Comparison of ENCODE assay signal across 10 mouse cellular contexts in genomic region chr7:62406573-62407050, GRCm38 (mm10). TPM values are rescaled to one million over a fixed set of nuclear protein-coding genes. Genes with fewer than 3 reads are reported as not detected.
DNase-seq lines count a peak whose midpoint lies in the region; ATAC-seq lines count a peak whose summit lies in the region.
"Had no signal": no experiment of that assay in that cellular context is flagged by ENCODE, and none has a peak within 500 bp of the region (broad histone marks: within the 10 kb centered on the region; RNA-seq: fewer than 3 reads in every experiment).

No protein-coding gene starts in this region.

- H3K27ac ChIP-seq in hindbrain, embryonic 15.5 days (replicated peaks): no peak overlapping the region
- H3K27ac ChIP-seq in neural tube, embryonic 15.5 days (replicated peaks): no peak overlapping the region

- peak; percentile 74; the same call in 1 of the 2 replicates for ATAC-seq in hindbrain, embryonic 15.5 days (ENCODE audit: low FRiP score, low read depth)
- peak; percentile 57; the same call in 1 of the 2 replicates for ATAC-seq in neural tube, embryonic 15.5 days (ENCODE audit: low FRiP score)
- ATAC-seq: Patski had no signal

- H3K9ac ChIP-seq in hindbrain, embryonic 15.5 days: peak overlapping the region; percentile 35; the same call in 1 of the 2 replicates
- no peak overlapping the region for H3K9ac ChIP-seq in neural tube, embryonic 15.5 days (replicated peaks)

- no peaks in the 10 kb centered on the region for H3K36me3 ChIP-seq in hindbrain, embryonic 15.5 days
- no peaks in the 10 kb centered on the region for H3K36me3 ChIP-seq in neural tube, embryonic 15.5 days

- peak overlapping the region; percentile 58 for H3K4me2 ChIP-seq in hindbrain, embryonic 15.5 days
- H3K4me2 ChIP-seq in neural tube, embryonic 15.5 days: peak overlapping the region; percentile 54

- H3K9me3 ChIP-seq in hindbrain, embryonic 15.5 days: no peaks in the 10 kb centered on the region
- H3K9me3 ChIP-seq in neural tube, embryonic 15.5 days (replicated peaks): no peaks in the 10 kb centered on the region

- H3K27me3 ChIP-seq in hindbrain, embryonic 15.5 days: no peaks in the 10 kb centered on the region
- no peaks in the 10 kb centered on the region for H3K27me3 ChIP-seq in neural tube, embryonic 15.5 days (replicated peaks)
- H3K27me3 ChIP-seq: Patski had no signal

- no peaks in the 10 kb centered on the region for H3K4me1 ChIP-seq in hindbrain, embryonic 15.5 days (replicated peaks)
- H3K4me1 ChIP-seq in neural tube, embryonic 15.5 days: no peaks in the 10 kb centered on the region

- peak; percentile 12 to 25 for DNase-seq in layer of hippocampus, postnatal 25 days (ENCODE audit: extremely low spot score in 1 of 2, low spot score in 1 of 2)
- no peak for DNase-seq in layer of hippocampus, postnatal 36 days
- peak; percentile 58 for DNase-seq in embryo, embryonic 9.5 days (ENCODE audit: extremely low spot score)
- no peak for DNase-seq in thymus, postnatal 0 days (ENCODE audit: low spot score)
- DNase-seq in thymus, adult 18-20 months: no peak
- DNase-seq in adrenal gland, postnatal 4 days (ENCODE audit: low spot score in 2 of 2): no peak

- peak overlapping the region; percentile 41 for H3K4me3 ChIP-seq in hindbrain, embryonic 15.5 days
- peak overlapping the region; percentile 33 for H3K4me3 ChIP-seq in neural tube, embryonic 15.5 days (replicated peaks)
- H3K4me3 ChIP-seq: erythroblast, embryonic 14.5 days had no signal

- WGBS in hindbrain, embryonic 15.5 days: 37% methylated on average over 19 of the region's 19 CpGs
- 40% methylated on average over 19 of the region's 19 CpGs for WGBS in neural tube, embryonic 15.5 days

RNA-seq across cellular contexts. Expression of gene Mkrn3, which starts 13.3 kb away (rescaled TPM):
- total RNA-seq in layer of hippocampus, postnatal 25 days (2021): 1 to 10 TPM; 2.6 to 2.8 TPM
- total RNA-seq in layer of hippocampus, postnatal 36 days (2021): 1 to 10 TPM; 1.3 to 1.5 TPM
- 20.9 and 22.4 TPM in 2 replicates for polyA plus RNA-seq in hindbrain, embryonic 15.5 days (2015; fragmentation: Nextera tagmentation; extraction: Ambion mirVana)
- polyA plus RNA-seq in neural tube, embryonic 15.5 days (2015; fragmentation: Nextera tagmentation; extraction: Ambion mirVana): 17.1 and 21.2 TPM in 2 replicates
- polyA plus RNA-seq in thymus, postnatal 0 days (2015; fragmentation: Nextera tagmentation; extraction: Ambion mirVana): 0.98 and 1.1 TPM in 2 replicates
- 1 to 10 TPM; 4.1 TPM for total RNA-seq in adrenal gland, postnatal 4 days (2021)
- polyA plus RNA-seq: erythroblast, embryonic 14.5 days had no signal

RNA-seq across cellular contexts. Expression of gene Magel2, which starts 29.8 kb away (rescaled TPM):
- 1 to 10 TPM; 1.4 to 1.8 TPM for total RNA-seq in layer of hippocampus, postnatal 25 days (2021)
- 1 to 10 TPM; 1.4 to 1.5 TPM for total RNA-seq in layer of hippocampus, postnatal 36 days (2021)
- polyA plus RNA-seq in hindbrain, embryonic 15.5 days (2015; fragmentation: Nextera tagmentation; extraction: Ambion mirVana): 12.9 and 17.4 TPM in 2 replicates
- 12.0 and 13.8 TPM in 2 replicates for polyA plus RNA-seq in neural tube, embryonic 15.5 days (2015; fragmentation: Nextera tagmentation; extraction: Ambion mirVana)
- polyA plus RNA-seq in thymus, postnatal 0 days (2015; fragmentation: Nextera tagmentation; extraction: Ambion mirVana): 0.09 and 0.23 TPM in 2 replicates
- total RNA-seq in adrenal gland, postnatal 4 days (2021): 10 to 100 TPM; 10.2 to 12.6 TPM
- polyA plus RNA-seq: Patski had no signal

RNA-seq across cellular contexts. Expression of gene Peg12, which starts 57.7 kb away (rescaled TPM):
- total RNA-seq in layer of hippocampus, postnatal 25 days (2021): under 1 TPM; 0.80 to 0.81 TPM
- under 1 TPM; 0.42 to 0.56 TPM for total RNA-seq in layer of hippocampus, postnatal 36 days (2021)
- polyA plus RNA-seq in hindbrain, embryonic 15.5 days (2015; fragmentation: Nextera tagmentation; extraction: Ambion mirVana): 10.0 and 12.5 TPM in 2 replicates
- polyA plus RNA-seq in neural tube, embryonic 15.5 days (2015; fragmentation: Nextera tagmentation; extraction: Ambion mirVana): 7.2 and 10.2 TPM in 2 replicates
- polyA plus RNA-seq in thymus, postnatal 0 days (2015; fragmentation: Nextera tagmentation; extraction: Ambion mirVana): 2.7 and 3.0 TPM in 2 replicates
- 1 to 10 TPM; 6.0 to 8.3 TPM for total RNA-seq in adrenal gland, postnatal 4 days (2021)

Comparison
In these comparisons a context has a peak if more than half of its experiments do, and no peak if none do; other contexts are left out.
1. DNase-seq: peak in layer of hippocampus, postnatal 25 days (2 of 2) and embryo, embryonic 9.5 days (single experiment); none in layer of hippocampus, postnatal 36 days (0 of 2), thymus, postnatal 0 days (single experiment), thymus, adult 18-20 months (0 of 2) and adrenal gland, postnatal 4 days (0 of 2).
2. RNA of gene Magel2, which starts 29.8 kb away (total RNA-seq): 10.2 to 12.6 TPM in adrenal gland, postnatal 4 days; 1.4 to 1.8 TPM in layer of hippocampus, postnatal 25 days and 1.4 to 1.5 TPM in layer of hippocampus, postnatal 36 days; every median in the first group is over 4 times any median in the second.